Mouse (Mus musculus) CD4-positive helper T cell, adult 2 months (primary cell): ENCODE results near the gene Syt9.

ENCODE experiments used
- DNase-seq: peaks from one replicate; pipeline ENCODE4 v3.0.0-alpha.2; 2012; ENCODE audit warnings: low read depth, missing footprints, low spot score

Syt9 gene

GRCm38 (mm10) chr7:107545011-107545410, 174.5 kb downstream of the Syt9 start:
- DNase-seq, result no peak

DNA sequence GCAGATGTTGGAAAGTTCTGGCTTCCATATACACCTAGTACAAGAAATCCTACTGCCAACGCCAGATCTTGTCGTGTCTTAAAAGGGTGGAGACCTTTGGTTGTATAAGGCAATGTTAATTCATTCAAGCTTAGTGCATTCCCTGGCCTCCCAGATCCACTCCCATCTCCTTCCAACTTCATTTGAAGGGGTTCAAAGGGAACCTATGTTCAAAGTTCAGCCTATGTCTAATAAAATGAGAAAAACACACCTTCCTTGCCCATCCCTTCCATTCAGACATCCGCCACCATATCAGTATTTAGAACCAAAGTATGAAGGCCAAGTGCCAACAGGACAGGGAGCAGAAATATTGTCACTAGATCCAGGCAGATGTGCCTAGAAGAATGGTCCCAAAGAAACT, 177.3 kb downstream of the Syt9 start:
- no peak for DNase-seq

DNA sequence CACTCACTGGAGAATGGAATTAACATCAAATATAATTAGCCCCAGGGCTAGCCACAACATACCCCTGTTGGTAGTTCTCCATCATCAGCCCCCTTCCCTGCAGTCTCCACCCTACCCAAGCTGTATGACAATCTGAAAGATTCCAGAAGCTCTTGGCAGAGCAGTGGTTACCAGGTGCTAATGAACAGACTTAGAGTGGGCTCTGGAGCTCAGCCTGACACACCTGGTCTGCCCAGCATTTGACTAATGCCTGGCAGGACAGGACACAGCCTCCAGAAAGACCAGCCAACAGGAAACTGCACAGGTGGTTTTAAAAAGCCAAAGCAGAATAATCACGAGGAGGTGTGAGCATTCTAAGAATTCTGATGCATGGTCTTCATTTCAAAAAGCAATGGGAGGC, 182.9 kb downstream of the Syt9 start:
- DNase-seq, result no peak

DNA sequence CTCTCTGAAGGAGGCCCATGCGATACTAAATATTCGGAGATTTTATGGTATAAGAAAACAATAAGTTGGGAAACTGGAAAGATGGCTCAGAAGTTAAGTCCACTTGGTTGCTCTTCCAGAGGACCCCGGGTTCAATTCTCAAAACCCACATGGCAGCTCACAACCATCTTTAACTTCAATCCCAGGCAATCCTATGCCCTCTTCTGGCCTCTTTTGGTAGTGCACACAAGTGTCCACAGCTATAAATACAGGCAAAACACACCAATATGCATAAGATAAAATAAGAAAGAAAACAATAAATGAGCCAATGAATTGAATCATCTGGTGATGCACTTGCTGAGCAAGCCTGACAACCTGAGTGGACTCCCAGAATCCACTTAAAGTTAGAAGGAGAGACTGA, 185.4 kb downstream of the Syt9 start:
- DNase-seq, result no peak

DNA sequence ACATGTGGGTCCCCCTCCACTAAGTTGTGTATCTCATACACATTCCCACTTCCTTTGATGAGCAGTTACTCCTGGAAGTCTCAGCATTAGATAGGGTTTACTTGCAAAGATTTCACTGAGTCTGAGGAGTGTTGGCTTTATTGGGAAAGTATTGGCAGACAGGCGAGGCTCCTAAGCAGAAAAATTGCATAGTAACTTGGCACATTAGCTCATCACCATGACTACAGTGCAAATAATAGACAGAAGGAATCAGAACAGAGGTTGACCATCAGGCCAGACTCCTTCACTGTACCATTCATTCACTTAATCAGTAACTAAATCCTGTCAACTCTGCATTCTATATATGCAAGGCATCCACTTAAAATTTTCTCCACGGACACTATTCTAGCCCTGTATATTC, 190.1 kb downstream of the Syt9 start:
- no peak for DNase-seq

DNA sequence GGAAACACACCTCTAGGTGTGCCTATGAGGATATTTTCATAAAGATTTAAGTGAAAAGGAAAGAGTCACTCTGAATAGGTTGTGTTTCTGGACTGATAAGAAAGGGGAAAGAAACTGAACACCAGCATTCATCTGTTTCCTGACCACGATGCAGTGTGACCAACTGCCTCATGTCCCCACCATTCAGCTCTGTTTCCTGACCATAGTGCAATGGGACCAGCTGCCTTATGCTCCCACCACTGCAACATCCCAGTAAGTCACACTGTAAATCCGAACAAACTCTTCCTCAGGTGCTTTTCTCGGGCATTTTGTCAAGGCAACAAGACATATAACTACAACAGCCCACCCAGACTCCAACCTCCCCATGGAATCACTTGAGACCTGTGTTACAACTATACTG, 191.1 kb downstream of the Syt9 start:
- no peak for DNase-seq

DNA sequence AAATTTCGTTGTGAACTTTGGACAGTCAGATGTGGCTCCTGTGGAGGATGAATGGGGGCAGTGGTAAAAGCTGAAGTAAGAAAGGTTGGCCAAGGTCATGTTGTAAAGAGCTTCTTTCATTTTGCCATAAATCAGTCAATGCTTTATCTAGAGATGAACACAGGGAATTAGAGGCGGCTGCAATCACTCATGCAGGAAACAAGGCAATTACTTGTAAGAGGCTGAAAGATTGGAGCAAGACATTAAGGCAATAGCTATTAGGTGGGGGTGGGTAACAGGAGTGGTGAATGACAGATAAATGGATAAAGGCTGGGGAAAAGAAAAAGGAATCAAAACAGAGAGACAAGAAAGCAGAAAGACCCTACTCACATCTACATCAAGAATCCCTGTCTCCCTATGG, 193.2 kb downstream of the Syt9 start:
- DNase-seq, result no peak

DNA sequence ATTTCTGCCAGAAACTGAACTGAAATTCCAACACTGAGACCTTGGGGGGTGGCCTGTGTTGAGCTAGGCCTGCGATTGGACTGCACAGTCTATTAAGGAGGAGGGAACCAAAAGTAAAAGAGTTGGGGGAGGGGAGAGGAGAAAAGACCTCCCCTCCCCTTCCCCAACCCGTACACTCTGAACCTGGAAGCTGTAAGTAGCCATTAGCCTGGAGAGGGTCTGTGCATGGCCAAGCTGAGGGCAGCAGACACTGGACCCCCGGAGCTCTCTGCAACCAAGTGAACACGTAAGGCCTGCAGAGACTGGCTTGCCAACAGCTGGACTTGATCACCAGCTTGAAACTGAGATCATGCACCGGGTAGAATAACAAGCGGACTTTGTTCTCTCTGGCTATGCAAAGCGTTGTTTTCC, 196.7 kb downstream of the Syt9 start, which contains the start of gene Olfml1:
TSS of gene Olfml1 (plus strand) at position 186 of the 411 bp plus-strand sequence.
- DNase-seq, result no peak

- DNase-seq, result no peak
These were observed 197.1 kb downstream of the Syt9 start for GRCm38 (mm10) chr7:107567674-107568073.

DNA sequence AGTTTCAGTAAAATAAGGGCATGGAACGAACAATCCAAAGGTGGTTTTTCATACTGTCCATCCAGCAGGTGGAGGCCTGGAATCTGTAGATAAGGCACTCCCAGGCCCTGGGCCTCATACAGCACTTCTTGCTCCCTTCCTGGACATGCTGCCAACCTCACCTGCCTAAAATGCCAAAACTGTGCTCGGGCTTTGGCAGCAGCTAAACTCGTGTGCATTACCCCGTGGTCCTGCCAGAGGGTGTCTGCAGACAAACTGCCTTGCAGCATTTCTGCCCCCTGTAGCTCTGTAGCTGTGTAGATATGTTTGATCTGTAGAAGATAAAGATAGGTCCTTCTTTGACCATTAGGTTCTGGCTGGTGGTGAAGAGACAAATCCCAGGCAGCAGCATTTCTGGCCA, 198.4 kb downstream of the Syt9 start:
- no peak for DNase-seq

DNA sequence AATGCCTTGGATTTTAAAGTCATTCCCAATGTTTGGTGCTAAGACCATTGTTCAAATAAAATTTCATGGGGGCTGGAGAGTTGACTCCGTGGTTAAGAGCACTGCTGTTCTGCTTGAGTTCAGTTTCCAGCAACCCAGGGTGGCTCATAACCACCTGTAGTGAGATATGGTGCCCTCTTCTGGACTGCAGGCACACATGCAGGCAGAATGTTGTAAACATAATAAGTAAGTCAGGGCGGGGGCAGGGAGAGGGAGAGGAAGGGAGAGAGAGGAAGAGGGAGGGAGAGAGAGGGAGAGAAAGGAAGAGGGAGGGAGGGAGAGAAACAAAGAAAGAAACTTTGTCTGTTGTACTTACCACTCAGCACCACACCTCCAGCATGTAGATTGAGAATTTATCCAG, 203.3 kb downstream of the Syt9 start:
- DNase-seq, result no peak

GRCm38 (mm10) chr7:107574276-107574675, 203.7 kb downstream of the Syt9 start:
- DNase-seq, result no peak

- DNase-seq, result no peak
These were observed 222.1 kb downstream of the Syt9 start for GRCm38 (mm10) chr7:107592641-107593040.

DNA sequence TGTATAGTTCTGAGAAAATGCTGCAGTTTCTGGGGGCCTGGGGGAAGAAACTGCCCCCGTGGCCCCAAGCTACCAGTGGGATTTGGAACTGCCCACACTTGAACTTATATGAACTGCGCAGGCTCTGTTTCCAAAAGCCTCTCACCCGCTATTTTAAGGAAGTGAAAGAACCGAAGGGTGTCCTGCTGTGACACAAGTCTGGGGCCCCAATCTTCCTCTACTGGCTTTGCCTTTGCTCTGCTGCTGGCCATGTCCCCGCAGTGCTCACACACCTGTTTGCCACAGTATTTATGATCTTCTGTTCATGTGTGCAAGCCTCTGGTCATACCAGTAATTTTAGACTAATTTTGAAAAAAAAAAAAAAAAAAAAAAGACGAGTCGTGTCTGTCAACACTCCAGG, 223.4 kb downstream of the Syt9 start:
- no peak for DNase-seq

DNA sequence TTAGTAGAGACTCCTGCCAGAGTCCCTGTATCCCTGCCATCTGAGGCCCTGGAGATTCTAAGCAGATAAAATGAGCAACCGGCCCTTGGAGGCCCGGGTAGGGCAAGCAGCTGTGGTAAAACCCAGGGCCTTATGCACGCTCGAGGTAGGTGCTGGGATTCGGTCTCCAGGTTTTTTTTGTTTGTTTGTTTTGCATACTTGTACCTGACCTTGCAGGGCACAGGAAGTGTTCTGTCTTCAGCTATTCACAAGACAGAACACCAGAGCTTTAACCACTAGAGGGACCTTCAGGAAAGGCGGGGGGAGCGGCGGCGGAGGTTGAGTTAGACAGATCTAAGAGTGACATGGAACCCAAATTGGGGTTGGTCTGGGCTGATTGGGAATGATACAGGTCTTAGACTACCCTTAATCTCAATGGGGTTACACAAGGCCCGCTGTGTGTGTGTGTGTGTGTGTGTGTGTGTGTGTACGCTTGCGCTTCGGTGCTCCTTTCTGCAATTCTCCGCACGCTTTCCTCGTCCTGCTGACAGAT, 223.9 kb downstream of the Syt9 start:
- peak; percentile 69 for DNase-seq

DNA sequence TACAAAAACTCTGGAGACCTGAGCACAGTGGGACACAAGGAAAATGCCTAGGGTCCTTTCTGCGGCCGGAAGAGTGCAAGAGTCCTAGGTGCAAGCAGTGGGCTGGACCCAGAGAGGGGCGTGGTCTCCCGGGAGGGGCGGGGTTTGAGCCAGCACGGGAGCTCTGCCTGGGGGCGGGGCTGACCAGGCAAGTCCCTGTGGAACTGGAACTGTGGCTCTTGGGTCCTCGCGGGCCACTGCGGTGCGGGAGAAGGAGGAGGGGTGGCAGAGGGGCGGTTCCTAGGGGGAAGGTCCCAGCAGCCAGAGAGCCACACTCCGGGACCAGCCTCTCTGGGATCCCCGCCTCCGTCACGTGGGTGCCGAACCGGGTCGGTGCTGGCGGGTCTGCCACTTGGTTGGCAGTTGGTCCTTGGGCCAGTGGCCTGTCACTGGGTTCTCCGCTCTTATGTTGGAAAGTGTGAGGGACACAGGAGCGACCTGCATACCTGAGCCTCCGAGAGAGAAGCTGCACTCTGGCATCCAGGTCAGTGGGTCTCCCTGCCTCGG, 224.4 kb downstream of the Syt9 start, which contains the start of gene Ppfibp2:
TSS of gene Ppfibp2 (plus strand) at position 351 of the 546 bp plus-strand sequence.
- peak; percentile 84 for DNase-seq

DNA sequence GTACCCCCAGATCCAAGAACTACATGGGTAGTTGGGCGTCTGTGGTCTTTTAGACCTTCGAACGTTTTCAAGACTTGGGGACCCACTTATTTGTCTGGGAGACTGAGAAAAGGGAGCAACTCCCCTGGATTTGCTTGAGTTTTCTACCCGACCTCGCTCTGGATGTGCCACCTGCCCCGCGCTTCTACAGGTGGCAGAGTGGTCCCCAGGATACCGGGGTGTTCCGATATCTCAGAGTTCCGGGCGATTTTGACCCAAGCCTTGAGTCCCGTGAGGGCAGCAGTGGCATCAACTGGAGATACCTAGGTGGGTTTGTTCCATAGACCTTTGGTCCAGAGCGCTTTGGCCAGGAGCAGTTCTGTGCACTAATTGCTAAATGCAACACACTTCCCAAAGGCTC, 224.9 kb downstream of the Syt9 start:
- DNase-seq, result no peak

GRCm38 (mm10) chr7:107596753-107597152, 226.2 kb downstream of the Syt9 start:
- no peak for DNase-seq

- no peak for DNase-seq
These were observed 227.4 kb downstream of the Syt9 start for GRCm38 (mm10) chr7:107597956-107598355.
